Mouse (Mus musculus): Measurements from ENCODE around the gene Lrrc23.

The Lrrc23 gene

DNA sequence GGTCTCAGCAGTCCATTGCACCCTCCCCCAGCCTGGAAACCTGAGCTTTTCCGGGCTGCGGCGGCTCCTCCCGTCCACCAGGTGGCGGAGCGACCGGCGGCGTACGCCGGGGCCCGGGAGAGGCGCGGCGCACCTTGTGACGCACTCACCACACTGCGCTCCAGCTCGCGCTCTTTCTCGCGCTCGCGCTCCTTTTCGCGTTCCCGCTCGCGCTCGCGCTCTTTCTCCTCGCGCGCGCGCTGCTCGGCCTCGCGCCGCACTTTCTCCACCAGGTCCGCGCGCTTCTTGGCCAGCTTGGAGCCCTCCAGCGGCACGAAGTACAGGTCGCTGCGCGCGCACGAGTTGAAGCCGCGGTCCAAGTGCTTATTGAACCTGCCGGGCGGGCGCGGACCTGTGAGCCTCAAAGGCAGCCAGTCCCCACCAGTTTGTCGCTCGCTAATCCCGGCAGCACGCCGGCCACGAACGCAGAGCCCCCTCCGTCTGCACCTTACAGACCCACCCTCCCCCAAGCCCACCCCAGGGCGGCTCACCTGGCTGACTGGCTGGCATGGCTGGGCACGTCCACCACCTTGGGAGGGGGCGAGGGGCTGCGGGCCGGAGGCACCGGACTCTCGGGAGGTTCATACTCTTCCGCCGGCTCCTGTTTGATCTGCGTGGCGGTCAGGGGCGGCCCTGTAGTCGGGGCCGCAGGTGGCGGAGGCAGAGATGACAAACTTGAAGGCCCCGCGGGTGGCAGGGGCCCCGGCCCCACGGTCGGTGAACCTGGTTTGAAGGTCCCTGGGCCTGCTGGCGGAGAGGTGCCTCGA is 33.8 kb downstream of the Lrrc23 start:
- peak; percentile 60 for ATAC-seq (ENCODE audit: insufficient number of reproducible peaks, low FRiP score, low TSS enrichment)

DNA sequence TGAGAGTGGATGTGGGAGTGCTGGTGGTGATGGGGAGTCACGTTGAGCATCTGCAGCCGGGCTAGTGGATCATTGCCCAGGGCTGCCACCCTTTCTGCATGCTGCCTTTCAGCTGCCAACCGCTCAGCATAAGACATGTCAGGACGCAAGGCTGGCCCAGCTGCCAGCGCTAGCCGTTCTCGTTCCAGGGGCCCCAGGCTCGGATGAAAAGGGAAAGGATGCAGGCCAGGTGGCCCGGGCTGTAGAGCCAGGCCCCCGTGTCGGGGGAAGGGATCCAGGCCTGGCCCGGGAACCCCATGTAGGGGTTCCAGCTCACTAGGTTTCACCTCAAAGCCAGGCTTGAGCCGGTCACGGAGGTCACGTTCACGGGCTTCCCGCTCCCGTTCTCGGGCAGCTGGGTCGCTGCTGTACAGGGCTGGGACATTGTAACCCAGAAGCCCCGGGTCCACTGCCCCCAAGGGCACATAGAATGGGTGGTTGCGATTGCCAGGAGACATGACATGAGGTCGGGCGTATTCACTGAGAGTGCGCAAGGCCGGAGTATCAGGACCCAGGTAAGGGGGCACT is 34.7 kb downstream of the Lrrc23 start:
- peak; percentile 5 for ATAC-seq (ENCODE audit: insufficient number of reproducible peaks, low FRiP score, low TSS enrichment)

DNA sequence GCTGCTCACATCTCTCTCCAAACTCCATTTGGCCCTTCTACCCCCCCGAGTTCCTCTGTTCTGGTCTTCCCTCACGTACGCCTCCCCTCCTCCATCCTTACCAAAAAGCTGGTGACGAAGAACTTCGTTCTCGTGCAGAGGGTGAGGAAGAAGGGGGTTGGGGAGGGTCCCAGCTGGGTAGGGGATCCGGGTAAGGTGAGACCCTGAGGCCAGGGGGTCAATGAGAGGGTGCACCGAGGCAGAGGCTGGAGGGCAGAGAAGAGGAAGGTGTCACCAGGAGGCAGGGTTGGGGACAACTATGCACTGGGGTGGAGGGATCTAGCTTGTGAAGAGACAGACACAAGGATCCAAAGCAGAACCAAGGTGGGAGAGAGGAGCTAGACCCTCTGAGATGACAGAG is 35.9 kb downstream of the Lrrc23 start:
- ATAC-seq (ENCODE audit: insufficient number of reproducible peaks, low FRiP score, low TSS enrichment): no peak

DNA sequence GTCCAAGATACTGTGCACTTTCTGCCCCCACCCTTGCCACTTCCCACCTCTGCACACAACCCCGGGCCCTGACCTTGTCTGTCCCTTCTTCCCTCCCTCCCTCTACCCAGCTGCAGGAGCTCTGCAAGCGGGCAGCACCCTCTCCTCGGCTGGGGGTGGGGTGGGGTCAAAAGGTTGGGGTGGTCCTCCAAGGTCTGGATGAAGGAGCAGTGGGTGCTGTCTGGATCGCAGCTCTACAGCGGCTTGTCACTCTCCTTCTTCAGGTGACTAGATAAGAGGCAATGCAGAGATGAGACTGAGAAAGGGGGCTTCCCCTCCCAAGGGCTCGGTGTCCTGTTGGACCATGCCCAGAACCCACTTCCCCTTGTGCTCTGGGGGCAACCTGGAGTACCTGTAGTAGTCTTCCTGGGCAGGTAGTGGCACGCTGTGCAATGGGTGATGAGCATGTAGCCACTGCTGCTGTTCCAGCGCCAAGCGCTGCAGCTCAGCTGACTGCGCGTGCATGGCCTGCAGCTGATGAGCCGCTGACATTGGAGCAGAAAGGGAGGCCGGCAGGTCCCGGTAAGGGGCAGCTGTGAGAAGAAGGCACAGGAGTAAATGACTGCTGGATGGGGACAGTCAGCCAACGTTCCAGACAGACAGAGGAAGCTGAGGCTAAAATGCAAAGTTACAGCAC is 36.5 kb downstream of the Lrrc23 start:
- ATAC-seq (ENCODE audit: insufficient number of reproducible peaks, low FRiP score, low TSS enrichment): no peak

DNA sequence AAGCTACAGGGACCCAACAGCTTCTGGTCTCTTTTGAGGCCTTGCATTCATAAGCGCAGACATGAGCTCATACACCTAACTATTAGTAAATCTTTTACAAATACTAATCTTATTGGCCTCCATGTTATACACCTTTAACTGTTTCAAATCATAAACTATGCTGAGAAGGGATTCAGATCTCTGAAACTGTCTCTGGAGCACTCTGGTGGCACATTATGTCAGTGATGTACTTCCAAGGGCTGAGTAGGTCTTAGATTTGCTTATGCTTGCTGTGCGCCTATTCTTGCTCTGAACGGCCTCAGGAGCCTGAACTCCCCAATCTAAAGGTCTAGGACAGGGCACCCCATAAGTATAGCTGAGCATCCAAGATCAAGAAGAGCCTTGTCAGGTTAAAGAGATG is 37.7 kb downstream of the Lrrc23 start:
- no peak for ATAC-seq (ENCODE audit: insufficient number of reproducible peaks, low FRiP score, low TSS enrichment)

DNA sequence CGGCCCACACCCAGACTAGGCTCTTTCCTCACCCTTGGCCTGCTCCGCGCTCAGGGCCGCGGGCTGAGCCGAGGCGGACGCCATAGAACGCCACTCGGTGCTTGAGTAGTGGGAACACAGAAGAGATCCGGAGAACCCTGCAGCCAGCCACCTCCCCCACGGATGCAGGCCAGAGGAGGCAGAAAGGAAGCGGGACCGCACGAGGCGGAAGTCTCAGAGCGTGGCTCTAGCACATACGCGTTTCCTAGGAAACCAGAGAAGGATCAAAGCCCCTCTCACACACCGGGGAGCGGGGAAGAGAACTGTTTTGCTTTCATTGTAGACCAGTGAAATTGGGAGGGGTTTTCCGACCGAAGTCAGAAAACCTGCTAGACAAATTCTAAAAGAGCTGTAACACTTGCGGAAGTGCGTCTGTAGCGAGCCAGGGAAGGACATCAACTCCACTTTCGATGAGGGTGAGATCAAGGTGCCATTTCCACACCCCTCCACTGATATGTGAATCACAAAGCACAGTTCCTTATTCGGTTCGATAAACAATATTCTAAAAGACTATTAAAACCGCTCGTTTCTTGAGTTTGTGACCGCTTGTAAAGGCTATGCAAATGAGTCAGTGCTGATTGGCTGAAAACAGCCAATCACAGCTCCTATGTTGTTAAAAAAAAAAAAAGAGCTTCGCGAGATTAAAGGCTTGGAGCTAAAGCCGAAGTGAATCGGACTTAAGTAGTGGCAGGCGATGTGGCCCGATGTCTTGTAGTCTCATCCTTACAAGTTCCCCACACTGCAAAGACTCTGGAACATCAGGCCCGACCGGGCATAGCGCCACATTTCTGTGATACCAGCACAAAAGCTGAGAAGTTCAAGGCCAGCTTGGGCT is 38.4 kb downstream of the Lrrc23 start, which contains the start of gene Grcc10:
Gene Grcc10, minus strand, starts transcription at position 487 of the 874 bp plus-strand sequence.
- ATAC-seq (ENCODE audit: insufficient number of reproducible peaks, low FRiP score, low TSS enrichment): peak; percentile 33

DNA sequence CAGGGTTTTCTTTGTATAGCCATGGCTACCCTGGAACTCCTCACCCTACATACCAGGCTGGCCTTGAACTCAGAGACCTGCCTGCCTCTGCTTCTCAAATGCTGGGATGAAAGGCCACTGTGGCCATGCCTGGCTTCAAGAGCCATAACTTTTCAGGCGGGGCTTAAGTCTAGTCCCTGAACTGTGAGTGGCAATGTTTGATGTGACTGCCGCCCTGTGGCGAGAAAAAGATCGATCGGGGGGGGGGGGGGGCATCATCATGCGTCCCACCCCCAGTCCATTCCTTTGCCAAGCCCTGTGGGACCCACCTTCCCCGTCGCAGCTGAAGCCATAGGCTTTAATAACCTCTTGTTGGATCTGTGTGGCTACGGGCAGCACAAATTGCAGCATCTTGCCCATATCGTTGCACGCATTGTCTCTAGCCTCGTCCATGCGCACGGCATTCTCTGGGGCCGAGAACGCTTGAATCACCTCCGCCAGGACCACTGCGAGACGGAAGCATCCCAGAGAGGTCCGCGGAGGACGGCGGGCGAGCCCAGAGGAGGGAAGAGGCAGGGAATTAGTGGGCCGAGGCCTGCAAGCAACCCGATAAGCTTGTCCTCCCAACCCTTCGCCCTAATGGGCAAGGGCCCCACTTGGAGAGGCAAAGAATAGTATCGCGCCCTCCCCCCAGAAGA is 39.2 kb downstream of the Lrrc23 start:
- peak; percentile 18; the same call in 1 of the 2 replicates for ATAC-seq (ENCODE audit: insufficient number of reproducible peaks, low FRiP score, low TSS enrichment)

DNA sequence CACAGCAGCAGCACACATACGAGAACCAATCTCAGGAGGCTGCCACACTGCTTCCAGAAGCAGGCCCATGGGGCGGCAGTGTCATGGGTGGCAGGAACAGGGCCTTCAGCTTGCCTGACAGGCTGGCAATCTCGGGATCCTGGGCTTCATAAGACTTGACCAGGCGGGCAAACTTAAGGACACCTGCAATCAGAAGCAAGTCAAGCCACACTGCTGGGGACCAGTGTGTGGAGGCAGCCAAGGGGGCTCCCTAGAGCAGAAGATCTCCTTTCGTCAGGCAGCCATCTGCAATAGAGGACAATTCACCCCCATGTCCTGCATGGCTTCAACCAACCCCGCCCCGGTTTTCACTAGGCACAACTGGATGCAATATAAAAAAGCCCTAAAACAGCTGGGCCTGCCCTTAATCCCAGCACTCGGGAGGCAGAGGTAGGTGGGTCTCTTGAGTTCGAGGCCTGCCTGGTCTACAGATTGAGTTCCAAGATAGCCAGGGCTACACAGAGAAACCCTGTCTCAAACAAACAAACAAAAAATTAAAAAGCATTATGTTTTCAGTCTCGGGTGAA is 40.2 kb downstream of the Lrrc23 start:
- ATAC-seq (ENCODE audit: insufficient number of reproducible peaks, low FRiP score, low TSS enrichment): no peak

DNA sequence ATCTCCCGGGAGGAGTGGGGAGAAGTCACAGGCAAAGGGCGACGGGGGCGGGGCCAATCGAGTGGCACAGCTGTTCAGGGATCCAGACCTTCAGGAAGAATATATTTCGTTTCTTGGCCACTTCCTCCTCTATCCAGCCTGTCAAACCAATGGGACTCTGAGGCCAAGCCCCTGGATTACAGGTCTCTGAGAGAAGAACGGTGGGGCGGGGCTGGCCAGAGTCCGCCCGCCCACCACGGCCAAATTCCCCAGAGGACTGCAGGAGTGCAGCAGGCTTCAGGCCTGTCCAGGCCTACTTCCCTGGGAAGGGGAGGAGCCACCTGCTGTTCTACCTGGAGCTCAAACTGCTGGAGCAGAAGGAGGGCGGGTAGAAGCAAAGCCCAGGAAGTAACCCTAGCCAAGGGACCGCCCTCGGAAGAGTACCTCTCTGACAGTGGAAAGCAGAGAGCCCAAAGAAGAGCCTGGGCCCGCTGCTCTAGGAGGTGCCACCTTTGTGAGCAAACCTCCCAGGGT is 41.0 kb downstream of the Lrrc23 start, which contains the start of gene Ptpn6:
Gene Ptpn6, minus strand, starts transcription at position 204 of the 513 bp plus-strand sequence.
- ATAC-seq (ENCODE audit: insufficient number of reproducible peaks, low FRiP score, low TSS enrichment): no peak

DNA sequence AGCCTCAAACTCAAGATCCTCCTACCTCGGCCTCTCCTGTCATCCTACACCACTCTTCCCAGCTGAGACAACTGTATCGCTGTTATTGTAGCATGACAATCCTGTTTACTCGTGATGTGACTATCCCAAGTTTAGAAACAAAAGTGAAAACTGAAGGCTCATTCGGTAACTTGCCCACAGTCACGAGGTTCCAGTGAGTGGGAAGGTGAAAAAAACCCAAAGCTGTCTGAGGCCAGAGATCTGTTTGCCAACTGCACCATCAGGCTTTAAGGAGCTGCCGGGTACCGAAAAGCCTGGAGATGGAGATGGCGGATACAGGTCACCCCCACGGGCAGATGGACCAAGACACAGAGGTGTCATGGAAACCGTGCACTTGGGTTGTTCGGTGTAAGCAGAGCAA is 42.5 kb downstream of the Lrrc23 start:
- ATAC-seq (ENCODE audit: insufficient number of reproducible peaks, low FRiP score, low TSS enrichment): no peak

DNA sequence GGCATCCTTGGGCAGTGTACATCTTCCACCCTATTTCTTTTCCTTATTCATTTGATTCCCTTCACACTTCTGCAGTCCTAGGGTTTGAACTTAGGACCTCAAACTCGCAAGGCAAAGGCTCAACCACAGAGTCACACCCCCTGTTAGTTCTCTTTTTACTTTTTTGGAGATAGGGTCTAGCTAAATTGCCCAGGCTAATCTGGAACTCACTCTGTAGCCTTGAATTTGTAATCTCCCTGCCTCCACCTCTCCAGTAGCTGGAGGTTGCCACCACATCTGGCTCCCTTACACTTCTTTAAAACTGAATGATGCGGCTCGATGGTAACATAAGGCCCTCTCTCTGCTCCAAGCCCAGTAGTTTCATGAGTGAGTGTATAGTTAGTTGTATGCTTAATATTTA is 45.1 kb downstream of the Lrrc23 start:
- no peak for ATAC-seq (ENCODE audit: insufficient number of reproducible peaks, low FRiP score, low TSS enrichment)

DNA sequence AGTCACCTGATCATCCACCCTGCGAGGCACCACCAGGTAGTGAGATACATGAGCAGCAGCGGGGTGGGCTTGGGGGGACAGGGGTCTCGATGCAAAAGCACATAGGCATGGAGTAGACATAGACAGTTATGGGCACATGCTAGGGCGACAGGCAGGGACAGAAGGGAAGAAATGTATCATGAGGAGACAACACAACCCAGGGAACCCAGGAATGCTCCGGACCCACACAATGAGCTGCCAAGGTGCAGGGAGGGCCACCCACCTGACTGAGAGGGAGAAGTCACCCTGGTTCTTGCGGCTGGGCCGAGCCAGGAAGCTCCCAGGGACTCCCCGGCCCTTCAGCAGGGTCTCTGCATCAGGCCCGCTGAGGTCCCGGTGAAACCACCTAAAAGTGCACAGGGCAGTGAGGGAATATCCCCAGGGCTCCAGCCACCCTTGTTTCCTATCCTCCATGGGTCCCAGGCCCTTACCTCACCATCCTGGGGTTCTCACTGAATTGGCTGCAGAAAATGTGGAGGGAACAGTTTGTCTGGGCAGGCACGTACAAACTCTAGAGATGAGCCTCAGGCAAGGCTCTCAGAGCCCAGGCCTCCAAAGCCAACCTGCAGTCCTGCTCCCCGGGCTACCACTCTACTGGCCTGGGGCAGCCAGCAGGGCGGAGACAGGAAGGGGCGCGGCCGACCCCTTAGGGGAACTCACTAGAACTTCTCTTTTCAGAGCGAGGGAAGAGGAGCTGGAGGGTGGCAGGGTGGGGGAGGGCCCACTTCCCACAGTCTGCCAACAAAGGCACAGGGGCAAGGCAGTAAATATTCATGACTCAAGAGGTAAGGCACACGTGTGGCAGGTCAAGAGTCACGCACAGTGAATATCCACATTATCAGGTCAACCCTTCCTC is 46.8 kb downstream of the Lrrc23 start:
- ATAC-seq (ENCODE audit: insufficient number of reproducible peaks, low FRiP score, low TSS enrichment): no peak

DNA sequence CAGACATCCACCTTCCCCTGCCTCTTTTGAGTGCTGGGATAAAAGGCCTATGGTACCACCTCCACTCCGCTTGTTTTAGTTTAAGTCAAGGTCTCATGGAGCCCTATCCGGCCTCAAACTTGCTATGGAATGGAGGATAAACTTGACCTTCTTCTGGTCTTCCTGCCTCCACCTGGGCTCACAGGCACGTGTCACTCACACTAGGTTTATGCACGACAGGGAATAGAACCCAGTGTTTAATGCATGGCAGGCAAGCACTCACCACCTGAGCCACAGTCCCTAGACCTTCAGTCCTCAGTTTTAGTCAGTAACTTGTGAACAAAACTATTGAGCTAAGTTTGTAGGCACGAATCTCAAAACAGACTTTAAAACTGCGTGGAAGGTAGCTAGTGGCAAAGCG is 48.5 kb downstream of the Lrrc23 start:
- ATAC-seq (ENCODE audit: insufficient number of reproducible peaks, low FRiP score, low TSS enrichment): no peak

DNA sequence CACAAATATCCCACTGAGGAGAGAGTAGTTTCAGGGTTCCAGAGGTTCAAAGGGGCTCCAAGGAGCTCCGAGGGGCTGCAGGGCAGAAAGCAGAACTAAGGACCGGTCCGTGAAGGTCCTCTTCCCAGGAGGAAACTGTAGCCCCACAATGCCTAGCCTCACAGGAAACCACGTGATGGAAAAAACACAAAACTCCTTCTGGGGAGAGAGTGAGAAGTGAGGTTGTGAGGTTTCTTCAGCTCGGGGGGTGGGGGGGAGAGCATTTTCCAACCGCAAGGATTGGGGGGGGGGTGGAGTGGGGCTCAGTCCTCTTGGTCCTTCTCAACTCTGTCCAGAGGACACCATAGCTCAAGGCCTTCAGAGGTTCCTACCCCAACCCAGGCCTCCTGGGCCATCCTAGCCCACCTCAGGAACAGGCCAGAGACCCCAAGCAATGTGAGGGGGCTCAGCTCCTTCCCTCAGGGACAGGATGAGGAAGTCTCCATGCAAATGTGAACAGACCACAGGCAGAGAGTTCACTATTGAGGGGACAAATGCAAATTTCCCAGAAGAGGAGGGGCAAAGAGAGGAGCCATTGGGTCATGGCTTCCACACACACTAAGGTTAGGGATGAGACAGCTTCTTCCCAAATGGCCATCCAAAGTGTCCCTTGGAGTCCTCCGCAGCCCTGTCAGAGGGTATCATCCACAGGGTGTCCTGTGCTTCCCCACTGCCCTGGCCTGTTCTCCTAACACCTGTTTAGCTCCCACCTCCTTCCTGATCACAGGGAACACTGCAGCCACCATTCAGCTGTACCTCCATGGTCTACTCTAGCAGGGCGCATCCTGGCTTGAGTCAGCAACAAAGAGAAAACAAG is 49.4 kb downstream of the Lrrc23 start:
- no peak for ATAC-seq (ENCODE audit: insufficient number of reproducible peaks, low FRiP score, low TSS enrichment)

DNA sequence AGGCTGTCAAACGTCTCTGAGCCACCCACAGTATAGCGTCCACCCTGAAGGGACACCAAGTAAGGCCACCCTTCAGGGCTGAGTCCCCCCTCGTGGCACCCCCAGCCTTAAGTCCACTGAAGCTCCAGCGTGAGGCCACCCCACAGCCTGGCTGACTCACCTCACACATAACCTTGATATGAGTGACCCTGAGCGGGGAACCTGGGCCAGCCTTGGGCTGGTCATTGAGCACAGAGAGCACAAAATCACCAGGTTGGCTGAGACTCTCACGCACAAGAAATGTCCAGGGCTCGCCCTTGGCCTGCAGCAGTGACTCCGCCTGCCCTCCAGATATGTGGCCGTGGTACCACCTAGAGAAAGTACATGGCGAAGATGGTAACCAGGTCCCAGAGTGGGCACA is 50.9 kb downstream of the Lrrc23 start:
- no peak for ATAC-seq (ENCODE audit: insufficient number of reproducible peaks, low FRiP score, low TSS enrichment)

DNA sequence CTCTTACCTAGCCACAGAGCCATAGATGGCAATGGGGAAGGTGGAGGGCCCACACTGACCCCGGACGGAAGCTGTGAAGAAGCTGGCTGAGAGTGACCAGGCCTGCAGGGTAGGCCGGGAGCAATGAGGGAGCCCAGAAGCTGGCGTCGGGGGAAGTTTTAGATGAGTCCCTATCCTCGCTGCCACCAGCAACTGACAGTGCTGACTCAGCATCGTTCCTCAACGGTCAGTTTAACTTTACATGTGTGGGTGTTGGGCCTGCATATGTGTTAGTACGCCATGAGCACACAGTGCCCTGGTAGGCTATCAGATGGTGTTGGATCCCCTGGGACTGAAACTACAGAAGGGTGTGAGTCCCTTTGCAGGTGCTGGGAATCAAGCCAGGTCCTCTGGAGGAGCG is 55.1 kb downstream of the Lrrc23 start:
- no peak for ATAC-seq (ENCODE audit: insufficient number of reproducible peaks, low FRiP score, low TSS enrichment)

DNA sequence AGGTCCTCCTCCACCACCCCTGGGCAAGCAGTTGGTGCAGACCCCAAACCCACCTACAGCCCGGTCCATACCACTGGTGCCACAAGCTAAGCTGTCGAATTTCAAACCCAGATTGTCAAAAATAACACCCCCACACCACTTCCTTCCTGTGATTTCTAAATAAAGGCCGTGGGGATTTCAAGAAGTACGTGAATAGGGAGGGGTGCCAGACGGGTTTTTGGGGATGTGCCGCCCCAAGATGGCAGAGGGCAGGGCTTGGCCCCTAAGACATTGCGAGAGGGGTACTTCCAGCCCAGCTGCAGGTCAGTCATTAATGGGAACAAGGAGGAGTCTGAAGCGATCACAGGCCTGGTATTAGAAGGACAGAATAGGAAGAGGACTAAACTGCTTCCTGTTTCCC is 56.0 kb downstream of the Lrrc23 start:
- no peak for ATAC-seq (ENCODE audit: insufficient number of reproducible peaks, low FRiP score, low TSS enrichment)
